Comparison of ENCODE assay signal across 16 mouse cellular contexts in genomic region chr9:74860461-74860860, GRCm38 (mm10). TPM values are rescaled to one million over a fixed set of nuclear protein-coding genes. Genes with fewer than 3 reads are reported as not detected.
A peak's percentile ranks its signal among the peaks of the same experiment; 100 is the strongest.
DNase-seq lines count a peak whose midpoint lies in the region; ATAC-seq and TF ChIP-seq lines count a peak whose summit lies in the region.
"Had no signal": no experiment of that assay in that cellular context is flagged by ENCODE, and none has a peak within 500 bp of the region (broad histone marks: within the 10 kb centered on the region; RNA-seq: fewer than 3 reads in every experiment).

No protein-coding gene starts in this region.

- no peak for DNase-seq in heart, postnatal 36 days
- DNase-seq in stomach, postnatal 0 days (ENCODE audit: low spot score): no peak
- DNase-seq in limb, embryonic 10.5 days (ENCODE audit: low spot score): peak; percentile 49
- DNase-seq in urinary bladder, postnatal 4 days (ENCODE audit: low spot score in 2 of 2): no peak
- DNase-seq: B cell, adult 2 months; cerebellum, adult 8-10 months; kidney, adult 18-20 months; right cerebral cortex, postnatal 14 days had no signal

- H3K9me3 ChIP-seq in heart, embryonic 13.5 days: 0 out of 2 replicates have a peak, but pooled peaks cover 3% of the 10 kb centered on the region
- H3K9me3 ChIP-seq in stomach, embryonic 14.5 days (ENCODE audit: control insufficient read depth, low read depth, low read length): no peaks in the 10 kb centered on the region; the same call in 1 of the 2 replicates
- no peaks in the 10 kb centered on the region for H3K9me3 ChIP-seq in stomach, postnatal 0 days (ENCODE audit: control insufficient read depth, low read length)
- H3K9me3 ChIP-seq in limb, embryonic 10.5 days (replicated peaks): no peaks in the 10 kb centered on the region
- no peaks in the 10 kb centered on the region for H3K9me3 ChIP-seq in stomach, embryonic 16.5 days (replicated peaks; ENCODE audit: control insufficient read depth, low read length)

- peak overlapping the region; percentile 96 for H3K4me2 ChIP-seq in heart, embryonic 13.5 days
- H3K4me2 ChIP-seq in stomach, embryonic 14.5 days (replicated peaks; ENCODE audit: low read depth, low read length): peak overlapping the region; percentile 99; the same call in 1 of the 2 replicates
- H3K4me2 ChIP-seq in stomach, postnatal 0 days (replicated peaks; ENCODE audit: low read depth): no peak overlapping the region
- peak overlapping the region; percentile 98 for H3K4me2 ChIP-seq in stomach, embryonic 16.5 days (ENCODE audit: low read depth, low read length)

- H3K4me1 ChIP-seq in heart, embryonic 13.5 days: peaks cover 32% of the 10 kb centered on the region
- H3K4me1 ChIP-seq in stomach, embryonic 14.5 days (ENCODE audit: control insufficient read depth, insufficient read depth, low read length): peaks cover 4% of the 10 kb centered on the region; the same call in 1 of the 2 replicates
- H3K4me1 ChIP-seq in stomach, postnatal 0 days (replicated peaks; ENCODE audit: control insufficient read depth, insufficient read depth): 0 out of 2 replicates have a peak, but pooled peaks cover 2% of the 10 kb centered on the region
- peaks cover 28% of the 10 kb centered on the region for H3K4me1 ChIP-seq in limb, embryonic 10.5 days
- peaks cover 8% of the 10 kb centered on the region; the same call in 1 of the 2 replicates for H3K4me1 ChIP-seq in stomach, embryonic 16.5 days (ENCODE audit: control insufficient read depth, insufficient read depth, low read length)

- intact Hi-C loops in heart, postnatal 36 days (cut with DNase I): no loop called here

- H3K9ac ChIP-seq in heart, embryonic 13.5 days: no peak overlapping the region
- H3K9ac ChIP-seq in stomach, embryonic 14.5 days (replicated peaks; ENCODE audit: low read depth, low read length): no peak overlapping the region
- no peak overlapping the region for H3K9ac ChIP-seq in stomach, postnatal 0 days (ENCODE audit: low read length)
- H3K9ac ChIP-seq in stomach, embryonic 16.5 days (ENCODE audit: low read length): no peak overlapping the region

- ATAC-seq in heart, embryonic 13.5 days (ENCODE audit: extremely low read depth, insufficient number of reproducible peaks, low FRiP score, low TSS enrichment): no peak
- ATAC-seq in stomach, embryonic 14.5 days (ENCODE audit: insufficient number of reproducible peaks, insufficient read depth, low FRiP score, low read depth): no peak
- no peak for ATAC-seq in stomach, postnatal 0 days (ENCODE audit: low FRiP score, low TSS enrichment)
- ATAC-seq in stomach, embryonic 16.5 days (ENCODE audit: insufficient read depth, low FRiP score): no peak
- ATAC-seq in granulocyte monocyte progenitor cell, adult 5-6 weeks (replicated peaks; ENCODE audit: poor library complexity, severe bottlenecking): no peak
- ATAC-seq: activated CD4-positive, CD25-positive, alpha-beta regulatory T cell, adult 4 months had no signal

- H3K4me3 ChIP-seq in heart, embryonic 13.5 days: peak overlapping the region; percentile 61
- H3K4me3 ChIP-seq in stomach, embryonic 14.5 days (ENCODE audit: low read depth, low read length): no peak overlapping the region
- H3K4me3 ChIP-seq in stomach, postnatal 0 days (ENCODE audit: low read depth, low read length): no peak overlapping the region
- no peak overlapping the region for H3K4me3 ChIP-seq in limb, embryonic 10.5 days
- peak overlapping the region; percentile 7; the same call in 1 of the 2 replicates for H3K4me3 ChIP-seq in stomach, embryonic 16.5 days (replicated peaks; ENCODE audit: low read length)
- H3K4me3 ChIP-seq: left cerebral cortex, adult 2 months had no signal

- peaks cover 100% of the 10 kb centered on the region for H3K27me3 ChIP-seq in heart, embryonic 13.5 days (replicated peaks)
- peaks cover 64% of the 10 kb centered on the region for H3K27me3 ChIP-seq in stomach, embryonic 14.5 days (ENCODE audit: control insufficient read depth, insufficient read depth, low read length)
- peaks cover 29% of the 10 kb centered on the region for H3K27me3 ChIP-seq in stomach, postnatal 0 days (ENCODE audit: control insufficient read depth, insufficient read depth, low read length)
- peaks cover 100% of the 10 kb centered on the region for H3K27me3 ChIP-seq in limb, embryonic 10.5 days (ENCODE audit: low read depth, poor library complexity, severe bottlenecking)
- H3K27me3 ChIP-seq in stomach, embryonic 16.5 days (ENCODE audit: control insufficient read depth, insufficient read depth, low read length): peaks cover 91% of the 10 kb centered on the region

- TF ChIP-seq CTCF in stomach, postnatal 0 days (IDR thresholded peaks at IDR 0.05; ENCODE audit: low read depth): no peak

- H3K36me3 ChIP-seq in heart, embryonic 13.5 days: no peaks in the 10 kb centered on the region
- H3K36me3 ChIP-seq in stomach, embryonic 14.5 days (ENCODE audit: control insufficient read depth, insufficient read depth, low read length): no peaks in the 10 kb centered on the region
- H3K36me3 ChIP-seq in stomach, postnatal 0 days (ENCODE audit: control insufficient read depth, insufficient read depth, low read length): no peaks in the 10 kb centered on the region
- H3K36me3 ChIP-seq in limb, embryonic 10.5 days: no peaks in the 10 kb centered on the region
- no peaks in the 10 kb centered on the region for H3K36me3 ChIP-seq in stomach, embryonic 16.5 days (ENCODE audit: control insufficient read depth, insufficient read depth, low read length)

- WGBS in heart, embryonic 13.5 days: 5% methylated on average over 18 of the region's 18 CpGs
- WGBS in stomach, embryonic 14.5 days: 7% methylated on average over 18 of the region's 18 CpGs
- WGBS in stomach, postnatal 0 days: 23% methylated on average over 18 of the region's 18 CpGs
- WGBS in limb, embryonic 10.5 days: 2% methylated on average over 18 of the region's 18 CpGs
- WGBS in stomach, embryonic 16.5 days: 17% methylated on average over 18 of the region's 18 CpGs

- H3K27ac ChIP-seq in heart, embryonic 13.5 days (replicated peaks): no peak overlapping the region
- no peak overlapping the region for H3K27ac ChIP-seq in stomach, embryonic 14.5 days (ENCODE audit: low read length)
- H3K27ac ChIP-seq in stomach, postnatal 0 days (replicated peaks): no peak overlapping the region
- H3K27ac ChIP-seq in limb, embryonic 10.5 days: no peak overlapping the region
- no peak overlapping the region for H3K27ac ChIP-seq in stomach, embryonic 16.5 days (ENCODE audit: low read length)
- H3K27ac ChIP-seq: left cerebral cortex, adult 2 months had no signal

- TF ChIP-seq EP300 in stomach, postnatal 0 days (optimal IDR thresholded peaks at IDR 0.05): no peak

RNA-seq across cellular contexts. Expression of gene Onecut1, which starts 1.3 kb away (rescaled TPM):
- polyA plus RNA-seq in heart, embryonic 13.5 days (2015; fragmentation: Nextera tagmentation; extraction: Ambion mirVana): 0.08 and 0.11 TPM in 2 replicates
- not detected for total RNA-seq in heart, postnatal 36 days (2021)
- polyA plus RNA-seq in stomach, embryonic 14.5 days (2014; fragmentation: Nextera tagmentation; extraction: Ambion mirVana): 0.51 and 1.8 TPM in 2 replicates
- 0.08 and 0.10 TPM in 2 replicates for polyA plus RNA-seq in stomach, postnatal 0 days (2015; fragmentation: Nextera tagmentation; extraction: Ambion mirVana)
- 0.08 TPM in 1 of 2 replicates, not detected in the other for polyA plus RNA-seq in limb, embryonic 10.5 days (2016; fragmentation: Nextera tagmentation; extraction: Ambion mirVana)
- polyA plus RNA-seq in stomach, embryonic 16.5 days (2015; fragmentation: Nextera tagmentation; extraction: Ambion mirVana): 1.5 and 2.0 TPM in 2 replicates
- total RNA-seq in granulocyte monocyte progenitor cell, adult 5-6 weeks (2014; fragmentation: Nextera tagmentation): not detected in 2 replicates
- total RNA-seq in granulocyte monocyte progenitor cell, adult 5-6 weeks (2017): not detected in 2 replicates
- total RNA-seq: megakaryocyte, adult 5-6 weeks had no signal
- polyA plus RNA-seq: activated CD4-positive, CD25-positive, alpha-beta regulatory T cell, adult 4 months; thymus, postnatal 0 days had no signal

Comparison
In these comparisons a context has a peak if more than half of its experiments do, and no peak if none do; other contexts are left out.
1. H3K4me3 ChIP-seq: peak in heart, embryonic 13.5 days (single experiment) and stomach, embryonic 16.5 days (single experiment); none in stomach, embryonic 14.5 days (single experiment), stomach, postnatal 0 days (single experiment) and limb, embryonic 10.5 days (single experiment).